Mouse (Mus musculus): ENCODE data around the gene Gpr157.

The Gpr157 gene

DNA sequence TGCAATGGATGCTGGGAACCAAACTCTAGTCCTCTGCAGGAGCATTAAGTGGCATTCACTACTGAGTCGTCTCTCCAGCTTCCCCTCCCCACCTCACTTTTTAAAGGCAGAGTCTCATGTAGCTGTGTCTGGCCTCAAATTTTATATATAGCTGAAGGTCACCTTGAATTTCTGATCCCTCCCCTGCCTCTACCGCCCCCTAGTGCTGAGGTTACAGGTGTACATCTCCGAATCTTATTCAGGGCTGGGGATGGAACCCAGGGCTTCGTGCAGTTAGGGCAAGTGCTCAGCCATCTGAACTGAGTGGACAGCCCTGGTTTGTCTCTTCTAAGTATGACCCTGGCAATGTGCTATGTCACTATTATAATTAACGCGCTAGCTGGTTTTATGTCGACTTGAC, 63.9 kb downstream of the Gpr157 start:
- DNase-seq (ENCODE audit: low read depth, low spot score), result no peak

DNA sequence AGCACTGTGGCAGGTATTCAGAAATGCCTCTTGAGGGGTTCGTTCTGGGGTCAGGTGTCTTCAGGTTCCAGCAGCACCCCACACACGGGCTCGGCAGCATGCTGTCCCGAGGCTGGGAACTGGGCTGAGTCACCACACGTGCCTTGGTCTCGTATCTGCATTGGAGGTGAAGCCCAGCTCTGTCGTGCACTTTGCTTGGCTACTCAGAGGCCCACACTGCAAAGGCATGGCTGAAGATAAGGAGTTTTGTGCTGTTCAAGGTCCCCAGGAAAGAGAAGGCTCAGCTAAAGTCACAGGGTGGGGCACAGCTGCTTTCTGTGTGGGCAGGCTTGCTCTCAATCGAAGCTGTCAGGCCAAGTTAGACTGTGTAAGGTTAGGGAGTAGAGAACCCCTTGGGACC, 65.3 kb downstream of the Gpr157 start:
- no peak for DNase-seq (ENCODE audit: low read depth, low spot score)

DNA sequence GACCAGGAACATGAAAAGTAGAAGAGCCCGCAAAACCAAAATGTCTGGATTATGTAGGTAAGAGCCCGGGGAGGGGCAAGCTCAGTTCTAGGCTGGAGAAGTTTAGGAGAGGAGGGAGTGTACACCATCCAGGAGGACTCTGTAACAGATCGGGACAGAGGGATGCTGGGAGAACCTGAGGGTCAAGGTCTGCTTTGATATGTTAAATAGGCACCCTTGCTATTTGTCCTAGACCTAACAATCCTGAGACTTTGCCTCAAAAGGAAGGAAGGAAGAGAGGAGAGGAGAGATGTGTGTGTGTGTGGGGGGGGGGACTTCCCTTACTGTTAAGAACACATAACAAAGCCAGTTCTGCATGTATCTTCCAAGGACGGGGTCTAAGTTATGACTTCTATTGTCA, 68.1 kb downstream of the Gpr157 start:
- no peak for DNase-seq (ENCODE audit: low read depth, low spot score)
